Mouse (Mus musculus): ENCODE measurements around the gene Entpd7.

Entpd7 gene

GRCm38 (mm10) chr19:43674730-43675524 is 14.5 kb upstream of the Entpd7 start, which contains the start of gene Slc25a28:
Slc25a28 (minus strand) TSS chr19:43674881.
- DNase-seq (ENCODE audit: low spot score), result peak; percentile 97

GRCm38 (mm10) chr19:43675525-43676400 is 13.7 kb upstream of the Entpd7 start:
- peak; percentile 47 for DNase-seq (ENCODE audit: low spot score)

- DNase-seq (ENCODE audit: low spot score), result no peak
Observed at GRCm38 (mm10) chr19:43678467-43679003, 10.9 kb upstream of the Entpd7 start.

- no peak for DNase-seq (ENCODE audit: low spot score)
Observed at GRCm38 (mm10) chr19:43679474-43679981, 9.9 kb upstream of the Entpd7 start.

GRCm38 (mm10) chr19:43681541-43681940 is 7.9 kb upstream of the Entpd7 start:
- no peak for DNase-seq (ENCODE audit: low spot score)

- no peak for DNase-seq (ENCODE audit: low spot score)
Observed at GRCm38 (mm10) chr19:43692815-43693214, 3.3 kb downstream of the Entpd7 start.

- no peak for DNase-seq (ENCODE audit: low spot score)
Observed at GRCm38 (mm10) chr19:43695514-43695964, 6.1 kb downstream of the Entpd7 start.

- no peak for DNase-seq (ENCODE audit: low spot score)
Observed at GRCm38 (mm10) chr19:43697666-43698370, 8.3 kb downstream of the Entpd7 start.

- no peak for DNase-seq (ENCODE audit: low spot score)
Observed at GRCm38 (mm10) chr19:43699021-43699762, 9.7 kb downstream of the Entpd7 start.

GRCm38 (mm10) chr19:43699763-43700155 is 10.3 kb downstream of the Entpd7 start:
- no peak for DNase-seq (ENCODE audit: low spot score)

- DNase-seq (ENCODE audit: low spot score), result no peak
Observed at GRCm38 (mm10) chr19:43704211-43704610, 14.7 kb downstream of the Entpd7 start.

- no peak for DNase-seq (ENCODE audit: low spot score)
Observed at GRCm38 (mm10) chr19:43704787-43705497, 15.5 kb downstream of the Entpd7 start.

GRCm38 (mm10) chr19:43708206-43708605 is 18.7 kb downstream of the Entpd7 start:
- DNase-seq (ENCODE audit: low spot score), result no peak

GRCm38 (mm10) chr19:43709317-43709716 is 19.8 kb downstream of the Entpd7 start:
- DNase-seq (ENCODE audit: low spot score), result no peak

GRCm38 (mm10) chr19:43711159-43711916 is 21.9 kb downstream of the Entpd7 start:
- no peak for DNase-seq (ENCODE audit: low spot score)

GRCm38 (mm10) chr19:43711971-43712370 is 22.5 kb downstream of the Entpd7 start:
- no peak for DNase-seq (ENCODE audit: low spot score)

GRCm38 (mm10) chr19:43720061-43720460 is 30.6 kb downstream of the Entpd7 start:
- DNase-seq (ENCODE audit: low spot score), result no peak

GRCm38 (mm10) chr19:43722891-43723290 is 33.4 kb downstream of the Entpd7 start:
- DNase-seq (ENCODE audit: low spot score), result no peak

- no peak for DNase-seq (ENCODE audit: low spot score)
Observed at GRCm38 (mm10) chr19:43723501-43723900, 34.0 kb downstream of the Entpd7 start.

GRCm38 (mm10) chr19:43724194-43724593 is 34.7 kb downstream of the Entpd7 start:
- DNase-seq (ENCODE audit: low spot score), result no peak
